Mouse (Mus musculus) splenic B cell, adult 2 months (primary cell): ENCODE measurements around the gene Il9.

ENCODE experiments used
- DNase-seq: peaks from one replicate; pipeline ENCODE4 v3.0.0-alpha.2; 2011; ENCODE audit warnings: low read depth, low spot score
- H3K27me3 ChIP-seq: 2 replicates; pipeline ENCODE4 v1.6.1; 2012; ENCODE audit warnings: mild to moderate bottlenecking, low read length, moderate library complexity, mixed read lengths; ENCODE audit not compliant: control insufficient read depth, poor library complexity, insufficient read depth, severe bottlenecking
- H3K36me3 ChIP-seq: 2 replicates; pipeline ENCODE4 v1.6.1; 2012; ENCODE audit warnings: mild to moderate bottlenecking, low read length, moderate library complexity, mixed read lengths; ENCODE audit not compliant: control insufficient read depth, poor library complexity, insufficient read depth, severe bottlenecking

Il9 gene

GRCm38 (mm10) chr13:56500132-56500531 is 18.1 kb upstream of the Il9 start:
- no peak for DNase-seq
- H3K27me3 ChIP-seq, result no peaks in the 10 kb centered on the region
- H3K36me3 ChIP-seq, result no peaks in the 10 kb centered on the region

GRCm38 (mm10) chr13:56494440-56494839 is 12.4 kb upstream of the Il9 start:
- no peak for DNase-seq
- Histone ChIP-seq H3K27me3 (no peaks in the 10 kb centered on the region), H3K36me3 (no peaks in the 10 kb centered on the region)

- no peak for DNase-seq
- H3K36me3 ChIP-seq, result no peaks in the 10 kb centered on the region
- H3K27me3 ChIP-seq, result no peaks in the 10 kb centered on the region; the same call in 1 of the 2 replicates
Measured at GRCm38 (mm10) chr13:56488012-56488411, 6.0 kb upstream of the Il9 start.

- Histone ChIP-seq H3K36me3 (no peaks in the 10 kb centered on the region), H3K27me3 (no peaks in the 10 kb centered on the region)
- DNase-seq, result no peak
Measured at GRCm38 (mm10) chr13:56478027-56478426, 4.0 kb downstream of the Il9 start.

GRCm38 (mm10) chr13:56477271-56477670 is 4.8 kb downstream of the Il9 start:
- Histone ChIP-seq H3K36me3 (no peaks in the 10 kb centered on the region), H3K27me3 (no peaks in the 10 kb centered on the region)
- no peak for DNase-seq

GRCm38 (mm10) chr13:56476790-56477189 is 5.3 kb downstream of the Il9 start:
- Histone ChIP-seq H3K27me3 (no peaks in the 10 kb centered on the region), H3K36me3 (no peaks in the 10 kb centered on the region)
- no peak for DNase-seq

- no peaks in the 10 kb centered on the region for H3K36me3 ChIP-seq
- no peaks in the 10 kb centered on the region for H3K27me3 ChIP-seq
- DNase-seq, result peak; percentile 59
Measured at GRCm38 (mm10) chr13:56475363-56475762, 6.7 kb downstream of the Il9 start.

GRCm38 (mm10) chr13:56472661-56473060 is 9.4 kb downstream of the Il9 start:
- Histone ChIP-seq H3K27me3 (no peaks in the 10 kb centered on the region), H3K36me3 (no peaks in the 10 kb centered on the region)
- DNase-seq, result no peak

GRCm38 (mm10) chr13:56471951-56472350 is 10.1 kb downstream of the Il9 start:
- Histone ChIP-seq H3K27me3 (no peaks in the 10 kb centered on the region), H3K36me3 (no peaks in the 10 kb centered on the region)
- DNase-seq, result no peak

- Histone ChIP-seq H3K36me3 (no peaks in the 10 kb centered on the region), H3K27me3 (no peaks in the 10 kb centered on the region)
- DNase-seq, result no peak
Measured at GRCm38 (mm10) chr13:56471211-56471610, 10.8 kb downstream of the Il9 start.

GRCm38 (mm10) chr13:56468536-56468935 is 13.5 kb downstream of the Il9 start:
- Histone ChIP-seq H3K27me3 (no peaks in the 10 kb centered on the region), H3K36me3 (no peaks in the 10 kb centered on the region)
- DNase-seq, result no peak

GRCm38 (mm10) chr13:56467786-56468185 is 14.3 kb downstream of the Il9 start:
- DNase-seq, result no peak
- no peaks in the 10 kb centered on the region for H3K27me3 ChIP-seq
- no peaks in the 10 kb centered on the region for H3K36me3 ChIP-seq

GRCm38 (mm10) chr13:56463750-56464149 is 18.3 kb downstream of the Il9 start:
- H3K27me3 ChIP-seq, result no peaks in the 10 kb centered on the region
- H3K36me3 ChIP-seq, result no peaks in the 10 kb centered on the region
- no peak for DNase-seq

- no peaks in the 10 kb centered on the region for H3K36me3 ChIP-seq
- H3K27me3 ChIP-seq, result no peaks in the 10 kb centered on the region
- no peak for DNase-seq
Measured at GRCm38 (mm10) chr13:56463261-56463660, 18.8 kb downstream of the Il9 start.

- DNase-seq, result no peak
- Histone ChIP-seq H3K27me3 (no peaks in the 10 kb centered on the region), H3K36me3 (no peaks in the 10 kb centered on the region)
Measured at GRCm38 (mm10) chr13:56462791-56463190, 19.3 kb downstream of the Il9 start.

GRCm38 (mm10) chr13:56461460-56461859 is 20.6 kb downstream of the Il9 start:
- Histone ChIP-seq H3K36me3 (no peaks in the 10 kb centered on the region), H3K27me3 (no peaks in the 10 kb centered on the region)
- no peak for DNase-seq
